Mouse (Mus musculus): ENCODE measurements at regions not wholly inside any gene's neighbourhood (a gene's known extent, or its start where the extent isn't known, plus 50 kb on each side); places are given as distances from the start of the nearest gene placed in this dataset.

- TF ChIP-seq POLR2A (IDR thresholded peaks at IDR 0.05; ENCODE audit: extremely low read depth, insufficient read depth, low read length) (no peak), CTCF (IDR thresholded peaks at IDR 0.05; ENCODE audit: low read depth, low read length) (no peak)
Observed at GRCm38 (mm10) chr7:37342613-37343012, 430.8 kb downstream of the Zfp536 start.

Data from liver, adult 2 months (tissue).